Mouse (Mus musculus) forebrain, embryonic 10.5 days (tissue): ENCODE measurements around the gene Spp2. TPM values are rescaled to one million over a fixed set of nuclear protein-coding genes. Genes with fewer than 3 reads are reported as not detected.

Experiments used
- DNase-seq: peaks from one replicate; pipeline ENCODE4 v3.0.0-alpha.2; 2017; ENCODE audit warnings: low spot score; ENCODE audit errors: extremely low spot score
- H3K27ac ChIP-seq: fragments of 300-500 bp; sonication (generic); 2 replicates; pipeline ENCODE4 v1.5.1; 2016; ENCODE audit warnings: mild to moderate bottlenecking
- H3K27me3 ChIP-seq: fragments of 300-500 bp; sonication (generic); 2 replicates; pipeline ENCODE4 v1.6.1; 2016; ENCODE audit warnings: mild to moderate bottlenecking; ENCODE audit not compliant: poor library complexity, severe bottlenecking
- H3K36me3 ChIP-seq: fragments of 300-500 bp; sonication (generic); replicated peaks from 2 replicates; pipeline ENCODE4 v1.6.1; 2016; ENCODE audit warnings: mild to moderate bottlenecking, moderate library complexity
- H3K4me1 ChIP-seq: fragments of 300-500 bp; sonication (generic); 2 replicates; pipeline ENCODE4 v1.6.1; 2016
- H3K4me3 ChIP-seq: fragments of 300-500 bp; sonication (generic); 2 replicates; pipeline ENCODE4 v1.5.1; 2016; ENCODE audit warnings: mild to moderate bottlenecking, moderate library complexity
- H3K9me3 ChIP-seq: fragments of 300-500 bp; sonication (generic); 2 replicates; pipeline ENCODE4 v1.6.1; 2016; ENCODE audit warnings: mild to moderate bottlenecking, moderate library complexity
- WGBS: fragments of 180-500 bp; shearing (Covaris S2); methylation state at CpG from one replicate; pipeline ENCODE4 v1.1.7; 2016; 5-methylcytosine and 5-hydroxymethylcytosine counted together
- polyA plus RNA-seq: library from polyadenylated mRNA; unstranded; fragments of >200 nt; fragmentation: Nextera tagmentation; extraction: Ambion mirVana; gene quantifications from 2 replicates; pipeline ENCODE4 v1.2.1, GENCODE M21; 2016

The Spp2 gene
- polyA plus RNA-seq: not detected in 2 replicates

GRCm38 (mm10) chr1:88406807-88407198 is at the start of gene Spp2:
TSS of gene Spp2 (plus strand) at chr1:88406961.
- H3K4me3 ChIP-seq: no peak within 1 kb of the TSS
- no peaks in the 10 kb centered on the region for H3K36me3 ChIP-seq
- H3K9me3 ChIP-seq: no peaks in the 10 kb centered on the region
- no peak for DNase-seq
- 77% methylated on average over 5 of the region's 5 CpGs for WGBS
- H3K27ac ChIP-seq: no peak within 1 kb of the TSS
- no peaks in the 10 kb centered on the region; the same call in 1 of the 2 replicates for H3K27me3 ChIP-seq
- peaks cover 14% of the 10 kb centered on the region for H3K4me1 ChIP-seq

- DNase-seq: peak; percentile 70
- Histone ChIP-seq H3K9me3 (no peaks in the 10 kb centered on the region), H3K4me1 (peaks cover 14% of the 10 kb centered on the region), H3K27ac (no peak overlapping the region), H3K4me3 (no peak overlapping the region), H3K27me3 (no peaks in the 10 kb centered on the region), H3K36me3 (no peaks in the 10 kb centered on the region)
- 53% methylated on average over 6 of the region's 6 CpGs for WGBS
Observed at GRCm38 (mm10) chr1:88357458-88358090, 49.2 kb upstream of the Spp2 start.

- no peak overlapping the region for H3K4me3 ChIP-seq
- WGBS: 82% methylated on average over 7 of the region's 7 CpGs
- H3K27me3 ChIP-seq: no peaks in the 10 kb centered on the region
- no peak overlapping the region for H3K27ac ChIP-seq
- no peaks in the 10 kb centered on the region for H3K36me3 ChIP-seq
- H3K9me3 ChIP-seq: no peaks in the 10 kb centered on the region
- peaks cover 8% of the 10 kb centered on the region for H3K4me1 ChIP-seq
- no peak for DNase-seq
Observed at GRCm38 (mm10) chr1:88358102-88358654, 48.6 kb upstream of the Spp2 start.

GRCm38 (mm10) chr1:88361085-88361484 is 45.7 kb upstream of the Spp2 start:
- no peak for DNase-seq
- no peaks in the 10 kb centered on the region for H3K9me3 ChIP-seq
- no peak overlapping the region for H3K27ac ChIP-seq
- 0 out of 2 replicates have a peak, but pooled peaks cover 4% of the 10 kb centered on the region for H3K4me1 ChIP-seq
- 73% methylated on average over 4 of the region's 4 CpGs for WGBS
- no peaks in the 10 kb centered on the region for H3K27me3 ChIP-seq
- no peaks in the 10 kb centered on the region for H3K36me3 ChIP-seq
- H3K4me3 ChIP-seq: no peak overlapping the region

- Histone ChIP-seq H3K27me3 (no peaks in the 10 kb centered on the region), H3K36me3 (no peaks in the 10 kb centered on the region), H3K27ac (no peak overlapping the region), H3K9me3 (no peaks in the 10 kb centered on the region), H3K4me1 (peaks cover 19% of the 10 kb centered on the region), H3K4me3 (no peak overlapping the region)
- no peak for DNase-seq
- WGBS: 82% methylated on average over 11 of the region's 11 CpGs
Observed at GRCm38 (mm10) chr1:88366881-88367644, 39.7 kb upstream of the Spp2 start.

- WGBS: 90% methylated on average over 1 of the region's 1 CpGs
- H3K4me3 ChIP-seq: no peak overlapping the region
- no peak overlapping the region for H3K27ac ChIP-seq
- H3K27me3 ChIP-seq: no peaks in the 10 kb centered on the region
- DNase-seq: no peak
- no peaks in the 10 kb centered on the region for H3K9me3 ChIP-seq
- H3K36me3 ChIP-seq: no peaks in the 10 kb centered on the region
- no peaks in the 10 kb centered on the region for H3K4me1 ChIP-seq
Observed at GRCm38 (mm10) chr1:88378446-88378845, 28.3 kb upstream of the Spp2 start.

- no peaks in the 10 kb centered on the region for H3K36me3 ChIP-seq
- 72% methylated on average over 4 of the region's 4 CpGs for WGBS
- no peaks in the 10 kb centered on the region for H3K27me3 ChIP-seq
- H3K27ac ChIP-seq: no peak overlapping the region
- no peak for DNase-seq
- no peaks in the 10 kb centered on the region; the same call in 1 of the 2 replicates for H3K4me1 ChIP-seq
- no peaks in the 10 kb centered on the region for H3K9me3 ChIP-seq
- no peak overlapping the region for H3K4me3 ChIP-seq
Observed at GRCm38 (mm10) chr1:88391632-88392031, 15.1 kb upstream of the Spp2 start.

- DNase-seq: no peak
- Histone ChIP-seq H3K27me3 (no peaks in the 10 kb centered on the region), H3K4me1 (no peaks in the 10 kb centered on the region), H3K27ac (no peak overlapping the region), H3K4me3 (no peak overlapping the region), H3K9me3 (no peaks in the 10 kb centered on the region), H3K36me3 (no peaks in the 10 kb centered on the region)
- 91% methylated on average over 5 of the region's 5 CpGs for WGBS
Observed at GRCm38 (mm10) chr1:88393321-88393720, 13.4 kb upstream of the Spp2 start.

GRCm38 (mm10) chr1:88403378-88403777 is 3.4 kb upstream of the Spp2 start:
- Histone ChIP-seq H3K27ac (no peak overlapping the region), H3K27me3 (no peaks in the 10 kb centered on the region; the same call in 1 of the 2 replicates), H3K4me1 (peaks cover 8% of the 10 kb centered on the region), H3K9me3 (no peaks in the 10 kb centered on the region), H3K36me3 (no peaks in the 10 kb centered on the region), H3K4me3 (no peak overlapping the region)
- WGBS: 77% methylated on average over 3 of the region's 3 CpGs
- DNase-seq: no peak

- Histone ChIP-seq H3K36me3 (no peaks in the 10 kb centered on the region), H3K4me1 (peaks cover 8% of the 10 kb centered on the region), H3K4me3 (no peak overlapping the region), H3K9me3 (no peaks in the 10 kb centered on the region), H3K27ac (no peak overlapping the region), H3K27me3 (no peaks in the 10 kb centered on the region; the same call in 1 of the 2 replicates)
- WGBS: 72% methylated on average over 12 of the region's 12 CpGs
- no peak for DNase-seq
Observed at GRCm38 (mm10) chr1:88406078-88406806, 519 bp upstream of the Spp2 start.

GRCm38 (mm10) chr1:88408340-88408739 is 1.6 kb downstream of the Spp2 start:
- Histone ChIP-seq H3K4me1 (peaks cover 22% of the 10 kb centered on the region), H3K27me3 (no peaks in the 10 kb centered on the region; the same call in 1 of the 2 replicates), H3K9me3 (no peaks in the 10 kb centered on the region), H3K27ac (no peak overlapping the region), H3K36me3 (no peaks in the 10 kb centered on the region), H3K4me3 (no peak overlapping the region)
- 91% methylated on average over 4 of the region's 4 CpGs for WGBS
- DNase-seq: no peak

GRCm38 (mm10) chr1:88412013-88412412 is 5.3 kb downstream of the Spp2 start:
- Histone ChIP-seq H3K36me3 (no peaks in the 10 kb centered on the region), H3K27ac (peak overlapping the region; percentile 51; the same call in 1 of the 2 replicates), H3K4me3 (no peak overlapping the region), H3K9me3 (no peaks in the 10 kb centered on the region), H3K4me1 (peaks cover 14% of the 10 kb centered on the region), H3K27me3 (no peaks in the 10 kb centered on the region)
- DNase-seq: no peak
- 48% methylated on average over 5 of the region's 5 CpGs for WGBS
